Mouse (Mus musculus): ENCODE data around the gene Polr2a.
"Not testable (repeated sequence)": the region's sequence is repeated elsewhere in the genome, so short reads cannot be mapped to it uniquely, and the experiment has no call there.

The Polr2a gene

GRCm38 (mm10) chr11:69708614-69709265, 49.7 kb downstream of the Polr2a start:
- in situ Hi-C loops (cut with MboI, MseI), result no loop called here

DNA sequence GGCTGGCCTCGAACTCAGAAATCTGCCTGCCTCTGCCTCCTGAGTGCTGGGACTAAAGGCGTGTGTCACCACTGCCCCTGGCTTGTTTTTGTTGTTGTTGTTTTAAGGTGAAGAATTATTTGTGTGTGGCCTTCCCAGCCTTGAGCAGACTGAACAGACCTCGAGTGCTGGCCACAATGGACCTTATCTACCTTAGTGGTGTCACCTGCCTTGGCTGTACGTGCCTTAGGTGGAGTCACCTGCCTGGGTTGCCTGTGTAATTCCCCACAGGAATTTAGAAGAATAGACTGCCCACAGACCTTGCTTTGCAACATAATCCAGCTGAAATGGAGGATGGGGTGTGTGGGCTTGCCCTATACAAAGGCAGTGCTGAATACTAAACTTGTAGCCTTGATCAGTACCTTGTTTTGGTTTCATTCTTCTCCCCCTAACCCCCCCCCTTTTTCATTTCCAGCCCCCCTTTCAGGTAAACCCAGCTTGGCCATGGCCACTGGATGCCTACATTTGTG, 50.5 kb downstream of the Polr2a start:
- in situ Hi-C loops (cut with MboI, MseI), result no loop called here

- in situ Hi-C loops (cut with MboI, MseI), result no loop called here
These were observed 51.0 kb downstream of the Polr2a start for GRCm38 (mm10) chr11:69707480-69707847.

DNA sequence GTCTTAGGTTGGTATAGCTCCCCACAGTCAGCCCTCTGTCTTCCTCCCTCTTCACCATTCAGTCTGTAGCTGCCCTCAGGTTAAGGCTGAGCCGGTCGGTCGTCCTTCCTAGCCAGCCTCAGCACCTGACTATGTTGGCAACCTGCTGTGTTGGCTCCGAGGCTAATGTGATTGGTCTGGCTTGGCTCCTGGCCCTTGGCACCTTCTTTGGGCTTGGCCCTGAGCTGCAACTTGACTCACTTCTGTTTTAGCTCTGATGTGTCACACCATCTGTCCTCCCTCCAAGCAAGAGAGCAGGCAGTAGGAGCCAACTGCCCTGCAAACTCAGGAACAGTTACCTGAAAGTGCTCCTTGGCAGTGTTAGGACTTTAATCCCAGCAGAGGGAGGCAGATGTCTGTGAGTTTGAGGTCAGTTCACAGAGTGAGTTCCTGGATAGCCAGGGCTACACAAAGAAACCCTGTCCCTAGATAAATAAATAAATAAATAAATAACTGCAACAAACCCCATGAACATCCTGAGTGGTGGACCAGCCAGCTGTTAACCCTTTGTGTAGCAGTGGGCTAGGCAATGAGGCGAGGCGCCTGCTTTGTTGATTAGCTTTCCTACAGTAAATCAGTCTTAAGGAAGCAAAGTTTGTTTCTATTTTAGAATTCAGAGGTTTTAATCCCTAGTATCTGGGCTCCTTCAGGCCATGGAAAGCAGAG, 51.5 kb downstream of the Polr2a start:
- in situ Hi-C loops (cut with MboI, MseI), result no loop called here

- in situ Hi-C loops (cut with MboI, MseI), result no loop called here
These were observed 53.8 kb downstream of the Polr2a start for GRCm38 (mm10) chr11:69704613-69705010.

DNA sequence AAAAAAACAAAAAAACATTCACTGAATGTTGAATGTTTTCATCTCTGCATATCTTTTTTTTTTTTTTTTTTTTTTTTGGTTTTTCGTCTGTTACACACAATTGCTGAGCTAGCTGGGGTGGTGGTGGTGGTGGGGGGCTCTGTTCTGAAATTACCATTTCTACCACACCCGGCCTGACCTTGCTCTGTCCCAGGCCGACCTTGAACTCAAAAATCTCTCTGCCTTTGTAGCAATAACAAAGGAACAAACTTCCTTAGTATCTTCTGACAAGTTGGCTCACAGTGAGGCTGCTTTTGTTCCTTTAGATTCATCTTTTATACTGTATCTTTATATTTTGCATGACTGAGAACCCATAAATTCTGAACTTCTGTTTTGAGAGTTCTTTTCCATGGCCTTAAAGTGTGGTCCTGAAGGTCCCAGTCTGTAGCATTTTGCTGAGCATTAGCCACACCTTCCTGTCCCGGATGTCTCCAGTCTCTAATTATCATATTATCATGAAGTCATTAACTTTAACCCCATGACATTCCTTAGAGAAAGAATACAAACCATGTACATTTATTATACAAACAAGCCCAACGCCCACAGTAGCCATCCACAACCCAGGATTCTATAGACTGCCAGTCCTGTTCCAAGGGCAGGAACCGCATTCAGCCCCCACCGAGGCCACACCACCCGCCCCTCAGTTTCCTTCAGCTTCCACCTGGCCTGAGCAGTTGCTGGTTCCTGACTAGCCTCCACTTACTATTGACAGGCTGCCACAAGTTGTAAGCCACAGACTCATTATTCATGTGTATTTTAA, 54.4 kb downstream of the Polr2a start:
- in situ Hi-C loops (cut with MboI, MseI), result no loop called here

GRCm38 (mm10) chr11:69703381-69703780, 55.1 kb downstream of the Polr2a start:
- in situ Hi-C loops (cut with MboI, MseI), result not testable (repeated sequence)

DNA sequence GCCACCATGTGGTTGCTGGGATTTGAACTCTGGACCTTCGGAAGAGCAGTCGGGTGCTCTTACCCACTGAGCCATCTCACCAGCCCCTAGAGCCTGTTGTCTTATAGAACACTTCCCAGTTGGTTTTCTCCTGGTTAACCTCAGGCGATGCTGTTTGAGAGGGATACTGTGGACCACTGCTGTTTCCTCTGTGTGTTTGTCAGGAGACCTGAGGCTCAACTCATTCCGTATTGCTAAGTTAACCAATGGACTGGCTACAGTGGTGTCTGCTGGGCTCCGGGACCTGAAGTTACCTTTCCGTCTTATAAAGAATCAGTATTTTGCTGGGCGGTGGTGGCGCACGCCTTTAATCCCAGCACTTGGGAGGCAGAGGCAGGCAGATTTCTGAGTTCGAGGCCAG, 55.6 kb downstream of the Polr2a start:
- in situ Hi-C loops (cut with MboI, MseI), result not testable (repeated sequence)

- in situ Hi-C loops (cut with MboI, MseI), result no loop called here
These were observed 58.8 kb downstream of the Polr2a start for GRCm38 (mm10) chr11:69699595-69699994.

GRCm38 (mm10) chr11:69698574-69698973, 59.9 kb downstream of the Polr2a start:
- in situ Hi-C loops (cut with MboI, MseI), result no loop called here

DNA sequence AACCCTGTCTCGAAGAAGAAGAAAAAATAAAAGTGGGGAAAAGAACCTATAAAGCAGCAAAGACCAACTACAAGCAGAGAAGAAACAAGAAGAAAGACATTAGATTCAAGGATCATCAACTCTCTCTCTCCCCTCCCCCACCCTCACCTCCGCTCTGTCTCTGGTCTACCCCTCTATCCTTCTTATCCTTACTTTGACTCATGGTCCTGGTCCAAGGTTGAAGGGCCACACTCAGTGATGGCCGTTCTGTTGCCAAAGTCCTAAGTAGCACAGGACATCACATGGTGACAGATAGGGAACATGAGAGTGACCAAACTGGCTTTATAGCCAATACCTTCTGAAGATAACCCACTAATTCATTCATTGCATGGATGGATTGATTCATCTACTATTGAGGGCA, 61.0 kb downstream of the Polr2a start:
- in situ Hi-C loops (cut with MboI, MseI), result no loop called here

DNA sequence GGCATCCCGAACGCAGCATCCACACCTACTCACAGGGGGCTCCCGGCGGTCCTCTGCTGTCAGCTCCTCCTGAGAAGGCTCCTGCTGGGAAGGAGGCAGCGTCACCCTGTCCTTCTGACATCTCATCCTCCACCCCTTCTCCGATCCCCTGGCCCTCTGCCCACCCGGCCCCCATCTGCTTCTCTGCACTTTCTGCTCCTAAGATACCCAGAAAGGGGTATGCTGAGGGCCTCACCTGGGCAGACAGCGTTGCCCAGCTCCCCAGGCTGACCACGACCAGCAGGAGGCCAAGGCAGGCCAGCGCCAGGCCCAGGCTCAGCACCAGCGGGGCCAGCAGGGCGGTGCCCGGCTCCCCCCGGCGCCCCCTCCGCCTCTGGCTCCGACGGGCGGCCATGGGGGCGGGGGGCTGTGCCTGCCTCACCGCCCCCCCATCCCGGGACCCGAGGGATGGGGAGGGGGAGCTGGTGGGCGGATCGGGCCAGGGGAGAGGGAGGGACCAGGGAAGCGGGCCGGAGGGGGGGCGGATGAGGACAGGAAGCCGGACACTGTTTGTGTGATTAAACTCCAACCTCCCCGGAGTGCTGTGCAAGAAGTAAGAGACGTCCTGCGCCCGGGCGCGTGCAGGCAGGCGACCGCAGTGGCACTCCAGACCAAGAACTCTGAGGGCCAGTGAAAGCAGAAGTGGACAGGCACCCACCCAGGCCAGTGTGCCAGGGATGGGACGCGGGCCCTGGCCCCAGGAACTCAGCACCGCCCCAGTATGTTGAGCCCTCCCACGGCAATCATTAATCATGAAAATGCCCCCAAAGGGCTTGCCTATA, 62.9 kb downstream of the Polr2a start, which contains the start of the genes Tnfsf12 and Tnfsfm13:
Gene Tnfsf12 (minus strand): TSS at position 489 of the 821 bp plus-strand sequence.
Gene Tnfsfm13 (minus strand): TSS at position 738 of the 821 bp plus-strand sequence.
- in situ Hi-C loops (cut with MboI, MseI), result no loop called here

- in situ Hi-C loops (cut with MboI, MseI), result no loop called here
These were observed 63.4 kb downstream of the Polr2a start for GRCm38 (mm10) chr11:69695046-69695360.

DNA sequence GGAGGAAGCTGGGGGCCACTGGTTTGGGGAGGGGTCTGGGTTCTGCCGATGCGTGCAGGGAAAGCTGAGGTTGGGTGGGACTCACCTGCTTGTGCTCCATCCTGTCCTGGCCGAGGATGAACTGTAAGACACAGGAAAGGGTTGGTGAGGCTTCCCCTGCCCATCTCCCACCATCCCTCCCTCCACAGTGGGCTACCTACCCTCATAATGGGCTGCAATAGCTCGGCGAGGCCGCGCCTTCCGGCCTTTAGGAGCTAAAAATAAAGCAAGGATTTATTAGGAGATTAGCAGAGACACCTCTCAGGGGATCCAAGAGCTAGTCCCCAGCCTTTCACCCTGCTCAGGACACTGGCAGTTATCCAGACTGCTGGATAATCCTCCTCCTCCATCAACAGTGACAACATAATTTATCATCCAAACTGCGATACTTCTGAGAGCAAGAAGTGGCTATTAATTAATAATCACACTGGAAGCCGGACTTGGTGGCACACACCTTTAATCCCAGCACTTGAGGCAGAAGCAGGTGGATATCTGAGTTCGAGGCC, 64.9 kb downstream of the Polr2a start:
- in situ Hi-C loops (cut with MboI, MseI), result no loop called here

GRCm38 (mm10) chr11:69692863-69693262, 65.6 kb downstream of the Polr2a start:
- in situ Hi-C loops (cut with MboI, MseI), result no loop called here

GRCm38 (mm10) chr11:69692196-69692811, 66.1 kb downstream of the Polr2a start:
- in situ Hi-C loops (cut with MboI, MseI), result no loop called here

GRCm38 (mm10) chr11:69689891-69690290, 68.5 kb downstream of the Polr2a start:
- in situ Hi-C loops (cut with MboI, MseI), result loop anchor here (5.0 kb wide), 1 partner anchor 32 kb away; no protein-coding TSS in a partner anchor

DNA sequence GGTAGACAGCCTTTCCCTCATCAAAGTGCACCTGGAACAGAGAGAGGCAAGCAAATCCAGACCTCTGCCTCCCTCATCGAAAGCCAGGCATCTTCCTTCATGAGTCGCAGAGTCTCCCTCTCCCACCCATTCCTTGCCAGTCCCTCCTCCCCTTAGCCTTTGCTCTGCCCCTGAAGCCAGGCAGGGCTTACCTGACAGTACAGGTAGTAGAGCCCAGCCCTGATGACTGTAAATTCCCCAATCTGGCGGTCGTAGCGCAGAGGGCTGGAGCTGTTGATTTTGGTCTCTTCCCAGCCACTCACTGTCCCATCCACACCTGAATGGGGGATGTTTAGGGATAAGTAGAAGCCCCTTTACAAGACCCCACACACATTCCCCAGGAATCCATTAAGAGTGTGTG, 71.4 kb downstream of the Polr2a start:
- in situ Hi-C loops (cut with MboI, MseI), result loop anchor here (5.0 kb wide), 1 partner anchor 35 kb away; no protein-coding TSS in a partner anchor

GRCm38 (mm10) chr11:69686377-69686776, 72.1 kb downstream of the Polr2a start:
- in situ Hi-C loops (cut with MboI, MseI), result loop anchor here (5.0 kb wide), 1 partner anchor 36 kb away; no protein-coding TSS in a partner anchor

DNA sequence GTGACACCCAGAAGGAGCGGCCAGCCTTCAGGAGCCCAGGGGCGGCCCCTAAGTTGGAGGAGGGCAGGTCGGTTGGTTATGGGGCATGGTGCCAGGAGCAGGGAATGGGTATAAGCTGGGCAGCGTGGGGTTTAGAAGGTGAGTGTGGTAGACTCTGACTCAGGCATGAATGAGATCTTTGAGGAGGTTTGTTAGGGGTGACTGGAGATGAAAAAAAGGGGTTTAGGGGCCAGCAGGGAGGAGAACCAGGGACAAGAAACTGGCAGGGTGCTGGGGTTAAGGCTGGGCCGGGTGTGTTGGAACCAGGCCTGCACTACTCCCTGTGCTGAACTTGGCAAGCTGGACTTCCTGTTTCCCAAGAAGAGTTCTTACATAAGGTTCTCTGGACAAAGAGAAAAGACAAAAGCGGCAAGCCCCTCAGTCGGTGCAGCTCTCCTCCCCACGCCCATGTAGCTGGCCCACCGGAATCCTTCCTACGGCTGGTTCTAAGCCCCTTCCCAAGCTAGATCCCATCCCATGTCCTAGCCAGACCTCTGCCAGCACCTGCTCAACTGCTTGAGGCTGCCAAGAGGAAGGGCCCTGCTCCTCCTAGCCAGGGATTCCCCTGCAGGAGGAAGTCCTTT, 72.8 kb downstream of the Polr2a start, which contains the start of gene Tnfsf13:
Gene Tnfsf13 (minus strand): TSS at position 259 of the 623 bp plus-strand sequence.
- in situ Hi-C loops (cut with MboI, MseI), result loop anchor here (5.0 kb wide), 1 partner anchor 37 kb away; no protein-coding TSS in a partner anchor
